Mouse (Mus musculus): ENCODE measurements at regions not wholly inside any gene's neighbourhood (a gene's known extent, or its start where the extent isn't known, plus 50 kb on each side); places are given as distances from the start of the nearest gene placed in this dataset.

- no peaks in the 10 kb centered on the region for H3K27me3 ChIP-seq (ENCODE audit: poor library complexity, severe bottlenecking)
- H3K9me3 ChIP-seq, result no peaks in the 10 kb centered on the region
- no peak overlapping the region for H3K4me3 ChIP-seq
- H3K36me3 ChIP-seq (replicated peaks), result no peaks in the 10 kb centered on the region
- peaks cover 19% of the 10 kb centered on the region for H3K4me1 ChIP-seq
- no peak for DNase-seq (ENCODE audit: extremely low spot score, low spot score)
- no peak overlapping the region for H3K27ac ChIP-seq
These were observed 597.2 kb downstream of the Vrk1 start for GRCm38 (mm10) chr12:106607240-106607639.

GRCm38 (mm10) chr12:106607655-106608337 is 597.8 kb downstream of the Vrk1 start:
- 80% methylated on average over 11 of the region's 11 CpGs for WGBS
- Histone ChIP-seq H3K36me3 (replicated peaks) (no peaks in the 10 kb centered on the region), H3K4me3 (no peak overlapping the region), H3K9me3 (no peaks in the 10 kb centered on the region), H3K4me1 (peaks cover 19% of the 10 kb centered on the region), H3K27ac (peak overlapping the region; percentile 40; the same call in 1 of the 2 replicates), H3K27me3 (ENCODE audit: poor library complexity, severe bottlenecking) (no peaks in the 10 kb centered on the region)
- no peak for DNase-seq (ENCODE audit: extremely low spot score, low spot score)

- no peaks in the 10 kb centered on the region for H3K27me3 ChIP-seq (ENCODE audit: poor library complexity, severe bottlenecking)
- no peaks in the 10 kb centered on the region for H3K4me1 ChIP-seq
- no peaks in the 10 kb centered on the region for H3K9me3 ChIP-seq
- no peak overlapping the region for H3K4me3 ChIP-seq
- H3K36me3 ChIP-seq (replicated peaks), result no peaks in the 10 kb centered on the region
- H3K27ac ChIP-seq, result no peak overlapping the region
- 91% methylated on average over 6 of the region's 6 CpGs for WGBS
- no peak for DNase-seq (ENCODE audit: extremely low spot score, low spot score)
These were observed 608.7 kb downstream of the Vrk1 start for GRCm38 (mm10) chr12:106618684-106619083.

GRCm38 (mm10) chr12:106626786-106627185 is 616.8 kb downstream of the Vrk1 start:
- no peak for DNase-seq (ENCODE audit: extremely low spot score, low spot score)
- H3K27me3 ChIP-seq (ENCODE audit: poor library complexity, severe bottlenecking), result no peaks in the 10 kb centered on the region
- no peak overlapping the region for H3K27ac ChIP-seq
- no peak overlapping the region for H3K4me3 ChIP-seq
- no peaks in the 10 kb centered on the region for H3K4me1 ChIP-seq
- no peaks in the 10 kb centered on the region for H3K36me3 ChIP-seq (replicated peaks)
- no peaks in the 10 kb centered on the region for H3K9me3 ChIP-seq
- 79% methylated on average over 15 of the region's 15 CpGs for WGBS

- DNase-seq (ENCODE audit: extremely low spot score, low spot score), result no peak
- H3K4me1 ChIP-seq, result no peaks in the 10 kb centered on the region
- H3K27me3 ChIP-seq (ENCODE audit: poor library complexity, severe bottlenecking), result no peaks in the 10 kb centered on the region
- 88% methylated on average over 7 of the region's 7 CpGs for WGBS
- H3K4me3 ChIP-seq, result no peak overlapping the region
- H3K36me3 ChIP-seq (replicated peaks), result no peaks in the 10 kb centered on the region
- H3K27ac ChIP-seq, result no peak overlapping the region
- no peaks in the 10 kb centered on the region for H3K9me3 ChIP-seq
These were observed 622.5 kb downstream of the Vrk1 start for GRCm38 (mm10) chr12:106632566-106632965.

GRCm38 (mm10) chr12:106633096-106633495 is 623.1 kb downstream of the Vrk1 start:
- no peaks in the 10 kb centered on the region for H3K27me3 ChIP-seq (ENCODE audit: poor library complexity, severe bottlenecking)
- 7% methylated on average over 8 of the region's 8 CpGs for WGBS
- H3K36me3 ChIP-seq (replicated peaks), result no peaks in the 10 kb centered on the region
- H3K4me3 ChIP-seq, result no peak overlapping the region
- no peaks in the 10 kb centered on the region for H3K9me3 ChIP-seq
- H3K4me1 ChIP-seq, result no peaks in the 10 kb centered on the region
- peak; percentile 61 for DNase-seq (ENCODE audit: extremely low spot score, low spot score)
- H3K27ac ChIP-seq, result no peak overlapping the region

GRCm38 (mm10) chr12:106658317-106658716 is 648.3 kb downstream of the Vrk1 start:
- no peak for DNase-seq (ENCODE audit: extremely low spot score, low spot score)
- Histone ChIP-seq H3K27ac (no peak overlapping the region), H3K36me3 (replicated peaks) (no peaks in the 10 kb centered on the region), H3K4me3 (no peak overlapping the region), H3K27me3 (ENCODE audit: poor library complexity, severe bottlenecking) (no peaks in the 10 kb centered on the region), H3K9me3 (no peaks in the 10 kb centered on the region), H3K4me1 (peaks cover 10% of the 10 kb centered on the region)
- 34% methylated on average over 8 of the region's 8 CpGs for WGBS

GRCm38 (mm10) chr12:106673232-106673766 is 663.3 kb downstream of the Vrk1 start:
- no peak overlapping the region for H3K27ac ChIP-seq
- H3K4me1 ChIP-seq, result peaks cover 25% of the 10 kb centered on the region
- H3K36me3 ChIP-seq (replicated peaks), result no peaks in the 10 kb centered on the region
- WGBS, result 40% methylated on average over 13 of the region's 13 CpGs
- H3K9me3 ChIP-seq, result no peaks in the 10 kb centered on the region
- no peak overlapping the region for H3K4me3 ChIP-seq
- peaks cover 11% of the 10 kb centered on the region for H3K27me3 ChIP-seq (ENCODE audit: poor library complexity, severe bottlenecking)
- no peak for DNase-seq (ENCODE audit: extremely low spot score, low spot score)

- DNase-seq (ENCODE audit: extremely low spot score, low spot score), result no peak
- Histone ChIP-seq H3K4me3 (no peak overlapping the region), H3K27me3 (ENCODE audit: poor library complexity, severe bottlenecking) (peaks cover 11% of the 10 kb centered on the region), H3K27ac (no peak overlapping the region), H3K36me3 (replicated peaks) (no peaks in the 10 kb centered on the region), H3K4me1 (peaks cover 25% of the 10 kb centered on the region), H3K9me3 (no peaks in the 10 kb centered on the region)
- WGBS, result 96% methylated on average over 1 of the region's 1 CpGs
These were observed 664.7 kb downstream of the Vrk1 start for GRCm38 (mm10) chr12:106674741-106675140.

GRCm38 (mm10) chr12:106676136-106676535 is 666.1 kb downstream of the Vrk1 start:
- peaks cover 11% of the 10 kb centered on the region for H3K27me3 ChIP-seq (ENCODE audit: poor library complexity, severe bottlenecking)

GRCm38 (mm10) chr12:106676566-106676965 is 666.5 kb downstream of the Vrk1 start:
- peaks cover 8% of the 10 kb centered on the region for H3K27me3 ChIP-seq (ENCODE audit: poor library complexity, severe bottlenecking)
- no peaks in the 10 kb centered on the region for H3K36me3 ChIP-seq (replicated peaks)
- H3K27ac ChIP-seq, result no peak overlapping the region
- peaks cover 25% of the 10 kb centered on the region for H3K4me1 ChIP-seq
- H3K9me3 ChIP-seq, result no peaks in the 10 kb centered on the region
- no peak overlapping the region for H3K4me3 ChIP-seq
- WGBS, result 75% methylated on average over 7 of the region's 7 CpGs
- no peak for DNase-seq (ENCODE audit: extremely low spot score, low spot score)

More at GRCm38 (mm10) chr12:106676136-106676535, 666.1 kb downstream of the Vrk1 start:
- Histone ChIP-seq H3K36me3 (replicated peaks) (no peaks in the 10 kb centered on the region), H3K4me3 (no peak overlapping the region), H3K4me1 (peaks cover 25% of the 10 kb centered on the region), H3K27ac (no peak overlapping the region), H3K9me3 (no peaks in the 10 kb centered on the region)
- DNase-seq (ENCODE audit: extremely low spot score, low spot score), result no peak
- 91% methylated on average over 3 of the region's 3 CpGs for WGBS

GRCm38 (mm10) chr12:106685986-106686385 is 676.0 kb downstream of the Vrk1 start:
- no peak overlapping the region for H3K27ac ChIP-seq

GRCm38 (mm10) chr12:106687751-106688150 is 677.7 kb downstream of the Vrk1 start:
- 46% methylated on average over 12 of the region's 12 CpGs for WGBS
- no peak for DNase-seq (ENCODE audit: extremely low spot score, low spot score)
- peaks cover 11% of the 10 kb centered on the region for H3K27me3 ChIP-seq (ENCODE audit: poor library complexity, severe bottlenecking)
- no peak overlapping the region for H3K4me3 ChIP-seq
- no peaks in the 10 kb centered on the region for H3K9me3 ChIP-seq
- H3K27ac ChIP-seq, result no peak overlapping the region
- H3K36me3 ChIP-seq (replicated peaks), result no peaks in the 10 kb centered on the region
- H3K4me1 ChIP-seq, result peaks cover 15% of the 10 kb centered on the region

More at GRCm38 (mm10) chr12:106685986-106686385, 676.0 kb downstream of the Vrk1 start:
- no peak for DNase-seq (ENCODE audit: extremely low spot score, low spot score)
- no peaks in the 10 kb centered on the region for H3K36me3 ChIP-seq (replicated peaks)
- WGBS, result 92% methylated on average over 5 of the region's 5 CpGs
- H3K4me3 ChIP-seq, result no peak overlapping the region
- peaks cover 15% of the 10 kb centered on the region for H3K4me1 ChIP-seq
- H3K27me3 ChIP-seq (ENCODE audit: poor library complexity, severe bottlenecking), result peaks cover 11% of the 10 kb centered on the region
- no peaks in the 10 kb centered on the region for H3K9me3 ChIP-seq

Measured in forebrain, embryonic 10.5 days (tissue).